Mouse (Mus musculus) bone marrow, adult 2 months (tissue): ENCODE measurements around the gene Rims1. TPM values are rescaled to one million over a fixed set of nuclear protein-coding genes. Genes with fewer than 3 reads are reported as not detected.

ENCODE experiments used
- H3K27ac ChIP-seq: fragments of 200-500 bp; 2 replicates; pipeline ENCODE4 v1.5.1; 2012; ENCODE audit warnings: low read depth, mild to moderate bottlenecking, control low read depth, inconsistent platforms, low read length; ENCODE audit not compliant: control insufficient read depth, poor library complexity, insufficient read depth
- H3K4me1 ChIP-seq: fragments of 200-500 bp; 2 replicates; pipeline ENCODE4 v1.6.1; 2011; ENCODE audit warnings: low read length; ENCODE audit not compliant: control insufficient read depth, insufficient read depth
- H3K4me3 ChIP-seq: fragments of 200-500 bp; replicated peaks from 2 replicates; pipeline ENCODE3; 2011; ENCODE audit warnings: mild to moderate bottlenecking, low read depth, low read length, control low read depth; ENCODE audit not compliant: control insufficient read depth
- CTCF ChIP-seq: fragments of 200-500 bp; IDR thresholded peaks from 2 replicates; pipeline ENCODE4 v1.5.1; 2011; ENCODE audit warnings: low read length, control low read depth; ENCODE audit not compliant: control insufficient read depth, insufficient read depth
- POLR2A ChIP-seq: fragments of 200-500 bp; IDR thresholded peaks from 2 replicates; pipeline ENCODE4 v1.6.1; 2011; ENCODE audit warnings: low read depth, mild to moderate bottlenecking, control low read depth, low read length, borderline replicate concordance; ENCODE audit not compliant: control insufficient read depth
- WGBS: fragments of 180-500 bp; shearing (Covaris S2); methylation state at CpG from one replicate; pipeline ENCODE4 v1.1.7; 2018; 5-methylcytosine and 5-hydroxymethylcytosine counted together
- polyA plus RNA-seq: library from polyadenylated mRNA; stranded (reverse); fragments of >200 nt; gene quantifications from 2 replicates; pipeline ENCODE4 v1.2.4, GENCODE M21; 2011; ENCODE audit warnings: low replicate concordance; ENCODE audit not compliant: missing spikeins, insufficient read depth, insufficient read length

Rims1 gene
- polyA plus RNA-seq, 1 experiment: 1.6 TPM

- TF ChIP-seq POLR2A: no peak
- no peak for TF ChIP-seq CTCF
- 78% methylated on average over 8 of the region's 8 CpGs for WGBS
- Histone ChIP-seq H3K4me1 (no peaks in the 10 kb centered on the region), H3K27ac (no peak overlapping the region), H3K4me3 (no peak overlapping the region)
These were observed 176.8 kb downstream of the Rims1 start for GRCm38 (mm10) chr1:22629011-22629410.

GRCm38 (mm10) chr1:22627013-22627412, 178.8 kb downstream of the Rims1 start:
- WGBS: 51% methylated on average over 5 of the region's 5 CpGs
- Histone ChIP-seq H3K4me1 (no peaks in the 10 kb centered on the region), H3K4me3 (no peak overlapping the region), H3K27ac (no peak overlapping the region)
- no peak for TF ChIP-seq POLR2A
- no peak for TF ChIP-seq CTCF

GRCm38 (mm10) chr1:22626295-22626694, 179.5 kb downstream of the Rims1 start:
- WGBS: 43% methylated on average over 3 of the region's 3 CpGs
- H3K4me3 ChIP-seq: no peak overlapping the region

GRCm38 (mm10) chr1:22620827-22621226, 185.0 kb downstream of the Rims1 start:
- H3K27ac ChIP-seq: no peak overlapping the region
- no peak overlapping the region for H3K4me3 ChIP-seq
- no peaks in the 10 kb centered on the region for H3K4me1 ChIP-seq
- TF ChIP-seq POLR2A (no peak), CTCF (no peak)
- 83% methylated on average over 8 of the region's 8 CpGs for WGBS

More at GRCm38 (mm10) chr1:22626295-22626694, 179.5 kb downstream of the Rims1 start:
- Histone ChIP-seq H3K4me1 (no peaks in the 10 kb centered on the region), H3K27ac (no peak overlapping the region)
- no peak for TF ChIP-seq CTCF
- no peak for TF ChIP-seq POLR2A

DNA sequence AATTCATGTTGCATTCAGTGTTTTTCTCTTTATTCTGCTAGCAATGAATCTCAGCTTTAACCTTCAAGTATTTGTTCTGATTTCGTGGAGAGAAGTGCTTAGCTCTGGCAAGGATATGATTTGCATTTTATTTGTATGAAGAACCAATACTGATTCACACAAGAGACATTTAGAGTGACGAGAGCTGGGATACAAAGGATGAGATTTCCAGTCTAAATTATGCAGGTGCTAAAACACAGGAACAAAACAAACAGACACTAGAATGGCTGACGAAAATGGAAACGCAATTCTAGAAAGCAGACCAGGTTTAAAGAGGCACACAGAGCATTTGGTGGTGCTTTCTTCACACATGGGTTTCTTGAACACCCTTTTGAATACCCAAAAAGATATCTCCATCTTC, 190.2 kb downstream of the Rims1 start:
- no peak overlapping the region for H3K4me3 ChIP-seq
- no peaks in the 10 kb centered on the region for H3K4me1 ChIP-seq
- TF ChIP-seq POLR2A: no peak
- no peak for TF ChIP-seq CTCF
- 68% methylated on average over 4 of the region's 4 CpGs for WGBS
- no peak overlapping the region for H3K27ac ChIP-seq

GRCm38 (mm10) chr1:22613609-22614008, 192.2 kb downstream of the Rims1 start:
- Histone ChIP-seq H3K27ac (no peak overlapping the region), H3K4me1 (no peaks in the 10 kb centered on the region), H3K4me3 (no peak overlapping the region)
- WGBS: 63% methylated on average over 3 of the region's 3 CpGs
- no peak for TF ChIP-seq POLR2A
- no peak for TF ChIP-seq CTCF

GRCm38 (mm10) chr1:22604329-22605044, 201.3 kb downstream of the Rims1 start:
- 69% methylated on average over 18 of the region's 18 CpGs for WGBS
- TF ChIP-seq CTCF: no peak
- TF ChIP-seq POLR2A: no peak
- Histone ChIP-seq H3K4me1 (no peaks in the 10 kb centered on the region), H3K4me3 (no peak overlapping the region), H3K27ac (no peak overlapping the region)

DNA sequence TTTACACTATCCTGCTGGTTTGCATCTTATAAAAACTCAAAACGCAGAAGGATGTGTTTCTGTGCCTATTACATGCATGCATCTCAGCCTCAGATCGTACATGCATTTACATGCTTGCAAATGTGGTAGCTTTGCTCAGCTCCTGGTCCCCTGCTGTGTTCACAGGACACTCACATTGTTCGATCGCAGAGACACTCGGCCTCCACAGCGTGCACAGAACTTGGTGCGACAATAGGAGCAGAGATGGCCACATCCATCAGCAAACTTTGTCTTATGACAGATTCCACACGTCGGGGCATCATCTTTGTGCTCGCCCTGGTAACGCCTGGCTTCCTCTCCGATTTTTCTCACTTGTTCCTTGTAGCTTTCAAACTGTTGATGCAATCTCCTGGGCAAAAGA, 209.6 kb downstream of the Rims1 start:
- Histone ChIP-seq H3K27ac (no peak overlapping the region), H3K4me3 (no peak overlapping the region), H3K4me1 (no peaks in the 10 kb centered on the region)
- WGBS: 79% methylated on average over 12 of the region's 12 CpGs
- TF ChIP-seq POLR2A (no peak), CTCF (no peak)

GRCm38 (mm10) chr1:22594841-22595240, 211.0 kb downstream of the Rims1 start:
- H3K27ac ChIP-seq: no peak overlapping the region
- no peak overlapping the region for H3K4me3 ChIP-seq
- TF ChIP-seq POLR2A (no peak), CTCF (no peak)
- H3K4me1 ChIP-seq: no peaks in the 10 kb centered on the region
